Comparison of ENCODE assay signal across 9 mouse cellular contexts in genomic region chr6:10969841-10970536, GRCm38 (mm10).
DNase-seq lines count a peak whose midpoint lies in the region; ATAC-seq and TF ChIP-seq lines count a peak whose summit lies in the region.
"Had no signal": no experiment of that assay in that cellular context is flagged by ENCODE, and none has a peak within 500 bp of the region (broad histone marks: within the 10 kb centered on the region; RNA-seq: fewer than 3 reads in every experiment).

No protein-coding gene starts in this region.

- 38% methylated on average over 7 of the region's 7 CpGs for WGBS in kidney, embryonic 15.5 days
- WGBS in kidney, embryonic 14.5 days: 40% methylated on average over 7 of the region's 7 CpGs
- 19% methylated on average over 7 of the region's 7 CpGs for whole genome bisulfite sequencing in forebrain, embryonic 10.5 days
- 11% methylated on average over 7 of the region's 7 CpGs for WGBS in midbrain, postnatal 0 days

- no peak overlapping the region for H3K4me3 ChIP-seq in kidney, embryonic 15.5 days (replicated peaks)
- no peak overlapping the region for H3K4me3 ChIP-seq in kidney, embryonic 14.5 days (ENCODE audit: low read length)
- H3K4me3 ChIP-seq in forebrain, embryonic 10.5 days: peak overlapping the region; percentile 24; the same call in 1 of the 2 replicates
- H3K4me3 ChIP-seq in midbrain, postnatal 0 days (ENCODE audit: low read depth, low read length): no peak overlapping the region
- H3K4me3 ChIP-seq: megakaryocyte, embryonic 14.5 days had no signal

- intact Hi-C loops in gastrocnemius, postnatal 14 days (cut with DNase I; ENCODE audit: low total_unique reads): no loop called here

- H3K27ac ChIP-seq in kidney, embryonic 15.5 days: 0 out of 2 replicates have a peak overlapping the region, but pooled peaks have one; percentile 5
- no peak overlapping the region for H3K27ac ChIP-seq in kidney, embryonic 14.5 days (ENCODE audit: low read depth, low read length)
- H3K27ac ChIP-seq in forebrain, embryonic 10.5 days: peak overlapping the region; percentile 70
- H3K27ac ChIP-seq in midbrain, postnatal 0 days (ENCODE audit: low read depth, low read length): peak overlapping the region; percentile 80

- no peak overlapping the region for H3K9ac ChIP-seq in kidney, embryonic 15.5 days
- no peak overlapping the region for H3K9ac ChIP-seq in kidney, embryonic 14.5 days (ENCODE audit: low read depth, low read length)
- no peak overlapping the region for H3K9ac ChIP-seq in midbrain, postnatal 0 days (replicated peaks; ENCODE audit: low read length, poor library complexity, severe bottlenecking)

- H3K9me3 ChIP-seq in kidney, embryonic 15.5 days (replicated peaks): no peaks in the 10 kb centered on the region
- no peaks in the 10 kb centered on the region for H3K9me3 ChIP-seq in kidney, embryonic 14.5 days (ENCODE audit: control insufficient read depth, low read length)
- H3K9me3 ChIP-seq in forebrain, embryonic 10.5 days: no peaks in the 10 kb centered on the region
- no peaks in the 10 kb centered on the region for H3K9me3 ChIP-seq in midbrain, postnatal 0 days (ENCODE audit: low read length)
- H3K9me3 ChIP-seq: megakaryocyte, embryonic 14.5 days had no signal

- no peaks in the 10 kb centered on the region for H3K36me3 ChIP-seq in kidney, embryonic 15.5 days
- H3K36me3 ChIP-seq in kidney, embryonic 14.5 days (ENCODE audit: control insufficient read depth, insufficient read depth, low read length): no peaks in the 10 kb centered on the region
- no peaks in the 10 kb centered on the region for H3K36me3 ChIP-seq in forebrain, embryonic 10.5 days (replicated peaks)
- no peaks in the 10 kb centered on the region for H3K36me3 ChIP-seq in midbrain, postnatal 0 days (ENCODE audit: insufficient read depth, low read length)

- no peak for ATAC-seq in kidney, embryonic 15.5 days (replicated peaks; ENCODE audit: low FRiP score)
- no peak for ATAC-seq in kidney, embryonic 14.5 days (ENCODE audit: low FRiP score, low TSS enrichment)
- ATAC-seq in midbrain, postnatal 0 days (ENCODE audit: low FRiP score): peak; percentile 78

- H3K27me3 ChIP-seq in kidney, embryonic 15.5 days: no peaks in the 10 kb centered on the region
- no peaks in the 10 kb centered on the region for H3K27me3 ChIP-seq in kidney, embryonic 14.5 days (ENCODE audit: control insufficient read depth, insufficient read depth, low read length)
- H3K27me3 ChIP-seq in forebrain, embryonic 10.5 days (ENCODE audit: poor library complexity, severe bottlenecking): no peaks in the 10 kb centered on the region
- no peaks in the 10 kb centered on the region for H3K27me3 ChIP-seq in midbrain, postnatal 0 days (ENCODE audit: insufficient read depth, low read length)
- H3K27me3 ChIP-seq: megakaryocyte, embryonic 14.5 days had no signal

- no peak for TF ChIP-seq CTCF in midbrain, postnatal 0 days (IDR thresholded peaks at IDR 0.05)

- DNase-seq in forebrain, embryonic 10.5 days (ENCODE audit: extremely low spot score, low spot score): peak; percentile 40
- peak; percentile 10 for DNase-seq in layer of hippocampus, adult 9-10 months (ENCODE audit: low spot score)
- peak; percentile 86 for DNase-seq in midbrain, postnatal 0 days (ENCODE audit: low spot score)
- DNase-seq in adrenal gland, postnatal 10 days: no peak
- no peak for DNase-seq in gastrocnemius, postnatal 14 days
- DNase-seq in adrenal gland, adult 8-10 months: no peak

- 0 out of 2 replicates have a peak, but pooled peaks cover 3% of the 10 kb centered on the region for H3K4me1 ChIP-seq in kidney, embryonic 15.5 days
- no peaks in the 10 kb centered on the region for H3K4me1 ChIP-seq in kidney, embryonic 14.5 days (ENCODE audit: control insufficient read depth, insufficient read depth, low read length)
- peaks cover 25% of the 10 kb centered on the region for H3K4me1 ChIP-seq in forebrain, embryonic 10.5 days
- no peaks in the 10 kb centered on the region for H3K4me1 ChIP-seq in midbrain, postnatal 0 days (ENCODE audit: insufficient read depth, low read length)
- H3K4me1 ChIP-seq: megakaryocyte, embryonic 14.5 days had no signal

- H3K4me2 ChIP-seq in kidney, embryonic 15.5 days: no peak overlapping the region
- H3K4me2 ChIP-seq in kidney, embryonic 14.5 days (replicated peaks; ENCODE audit: low read depth, low read length): no peak overlapping the region
- H3K4me2 ChIP-seq in midbrain, postnatal 0 days (ENCODE audit: low read depth, low read length, poor library complexity, severe bottlenecking): peak overlapping the region; percentile 32

Comparison
In these comparisons a context has a peak if more than half of its experiments do, and no peak if none do; other contexts are left out.
1. DNase-seq: peak in forebrain, embryonic 10.5 days (single experiment), layer of hippocampus, adult 9-10 months (single experiment) and midbrain, postnatal 0 days (single experiment); none in adrenal gland, postnatal 10 days (single experiment), gastrocnemius, postnatal 14 days (single experiment) and adrenal gland, adult 8-10 months (single experiment).